Mouse (Mus musculus) testis, postnatal 14 days (tissue): Measurements from ENCODE around the gene Chkb.

ENCODE experiments used
- DNase-seq: peaks from one replicate; pipeline ENCODE4 v3.0.0; 2021; ENCODE audit warnings: low spot score

Chkb gene

DNA sequence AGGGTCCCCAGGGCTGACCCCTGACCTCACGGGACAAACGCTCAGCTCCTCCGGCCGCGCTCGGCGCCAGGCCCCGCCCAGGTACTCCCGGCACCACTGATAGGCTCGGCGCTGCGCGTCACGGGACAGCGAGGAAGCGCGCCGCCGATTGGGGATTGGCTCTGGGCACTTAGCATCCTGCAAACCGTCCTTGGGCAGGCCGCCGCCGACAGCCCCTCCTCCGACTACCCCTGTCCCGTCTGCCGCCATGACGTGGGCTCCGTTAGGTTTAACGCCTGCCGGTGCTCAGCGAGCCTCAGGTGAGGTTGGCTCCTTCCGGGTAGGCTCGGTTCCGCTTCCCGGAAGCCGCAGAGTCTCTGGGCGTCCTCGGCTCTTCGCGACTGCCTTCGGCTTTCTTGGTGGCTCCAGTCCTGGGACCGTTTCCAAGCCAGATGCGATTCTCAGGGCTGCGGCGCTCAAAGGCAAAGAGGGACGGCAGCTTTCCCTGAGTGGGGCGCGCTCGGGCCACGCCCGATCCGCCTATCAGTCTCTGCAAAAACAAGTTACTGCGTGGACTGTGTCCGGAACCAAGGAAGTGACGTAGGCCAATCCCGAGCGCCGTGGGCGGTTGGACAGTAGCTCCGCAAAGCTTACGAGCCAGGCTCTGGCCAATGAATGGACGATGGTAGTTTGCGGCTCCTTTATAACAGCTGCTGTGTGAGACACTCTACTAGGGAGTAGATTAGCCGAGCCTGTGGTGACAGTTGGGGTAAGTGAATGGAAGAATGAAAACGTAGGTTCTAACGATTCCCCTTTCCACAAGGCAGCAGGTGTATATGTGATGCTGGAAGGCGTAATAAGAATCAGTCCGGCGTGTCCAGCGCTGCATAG, at the start of gene Chkb, which contains the start of the genes C730034F03Rik and Gm44502:
Chkb (minus strand) TSS at position 557 of the 870 bp plus-strand sequence.
C730034F03Rik (plus strand) TSS at position 238 of the 870 bp plus-strand sequence.
Gm44502 (minus strand) TSS at position 345 of the 870 bp plus-strand sequence.
- peak; percentile 88 for DNase-seq

DNA sequence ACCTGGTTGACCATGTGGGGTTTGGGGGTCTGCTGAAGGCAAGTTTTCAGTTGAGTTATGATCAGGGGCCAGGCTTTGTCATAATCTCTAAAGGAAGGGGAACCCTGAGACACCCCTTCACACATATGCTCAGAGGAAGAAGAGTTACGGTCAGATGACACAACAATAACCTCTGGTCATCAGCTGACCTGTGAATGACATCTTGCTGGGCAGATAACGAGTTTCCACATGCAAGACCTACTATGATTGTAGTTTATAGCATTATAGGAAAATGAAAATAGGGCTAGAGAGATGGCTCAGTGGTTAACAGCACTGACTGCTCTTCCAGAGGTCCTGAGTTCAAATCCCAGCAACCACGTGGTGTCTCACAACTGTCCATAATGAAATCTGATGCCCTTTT, 48.9 kb upstream of the Chkb start:
- no peak for DNase-seq

DNA sequence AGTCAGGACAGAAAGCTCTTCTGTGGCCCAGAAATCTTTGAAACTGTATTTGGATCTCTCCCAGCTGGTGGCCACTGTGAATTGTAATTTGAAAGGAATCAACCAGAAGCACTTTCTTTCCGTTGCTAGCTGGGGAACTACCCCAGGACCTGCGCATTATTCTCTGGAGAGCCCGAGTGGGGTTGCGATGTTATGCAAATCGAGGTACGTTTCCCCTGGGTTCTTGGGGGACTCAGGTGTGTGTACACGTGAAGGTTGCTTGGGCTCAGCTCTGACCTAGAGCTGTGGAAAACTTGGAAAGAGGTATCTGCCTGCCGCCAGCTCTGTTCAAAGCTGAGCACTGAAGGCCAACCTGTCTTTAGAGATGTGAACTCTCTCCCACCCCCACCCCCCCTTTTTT, 48.1 kb upstream of the Chkb start:
- DNase-seq = no peak

DNA sequence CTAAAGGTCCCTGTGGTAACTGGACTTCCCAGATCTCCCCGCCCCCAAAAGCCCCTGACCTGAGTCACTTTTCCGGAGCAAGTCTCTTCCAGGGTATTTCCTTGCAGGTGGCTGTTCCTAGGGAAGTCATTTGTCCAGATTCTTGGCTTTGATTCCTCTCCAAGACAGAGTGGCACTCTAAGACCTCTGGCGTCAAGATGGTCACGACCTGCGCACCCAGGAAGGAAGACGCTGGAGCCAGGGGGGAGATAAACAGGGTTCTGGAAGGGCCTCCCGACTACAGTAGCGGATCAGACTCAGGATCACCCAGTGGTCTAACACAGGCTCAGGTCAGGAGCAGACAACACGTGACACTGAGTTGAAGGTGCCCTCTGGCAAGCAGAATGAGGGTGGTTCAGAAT, 47.4 kb upstream of the Chkb start, which contains the start of gene Arsa:
Arsa (minus strand) TSS at position 335 of the 401 bp plus-strand sequence.
- no peak for DNase-seq

DNA sequence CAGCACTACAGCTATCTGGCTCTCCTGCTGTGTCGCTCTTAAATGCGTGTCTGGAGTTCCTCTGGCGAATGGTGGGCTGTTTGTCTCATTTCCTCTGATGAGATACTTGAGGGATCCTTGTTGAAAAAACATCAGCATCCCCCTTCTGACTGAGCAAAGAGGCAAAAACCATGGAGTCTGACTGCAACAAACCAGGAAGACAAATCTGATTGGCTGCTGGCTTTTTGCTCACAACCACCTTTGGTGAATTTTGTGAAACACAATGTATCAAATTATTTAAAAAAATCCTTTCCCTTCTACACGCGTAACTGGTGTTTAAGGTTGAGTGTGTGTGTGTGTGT, 46.7 kb upstream of the Chkb start:
- DNase-seq = no peak

DNA sequence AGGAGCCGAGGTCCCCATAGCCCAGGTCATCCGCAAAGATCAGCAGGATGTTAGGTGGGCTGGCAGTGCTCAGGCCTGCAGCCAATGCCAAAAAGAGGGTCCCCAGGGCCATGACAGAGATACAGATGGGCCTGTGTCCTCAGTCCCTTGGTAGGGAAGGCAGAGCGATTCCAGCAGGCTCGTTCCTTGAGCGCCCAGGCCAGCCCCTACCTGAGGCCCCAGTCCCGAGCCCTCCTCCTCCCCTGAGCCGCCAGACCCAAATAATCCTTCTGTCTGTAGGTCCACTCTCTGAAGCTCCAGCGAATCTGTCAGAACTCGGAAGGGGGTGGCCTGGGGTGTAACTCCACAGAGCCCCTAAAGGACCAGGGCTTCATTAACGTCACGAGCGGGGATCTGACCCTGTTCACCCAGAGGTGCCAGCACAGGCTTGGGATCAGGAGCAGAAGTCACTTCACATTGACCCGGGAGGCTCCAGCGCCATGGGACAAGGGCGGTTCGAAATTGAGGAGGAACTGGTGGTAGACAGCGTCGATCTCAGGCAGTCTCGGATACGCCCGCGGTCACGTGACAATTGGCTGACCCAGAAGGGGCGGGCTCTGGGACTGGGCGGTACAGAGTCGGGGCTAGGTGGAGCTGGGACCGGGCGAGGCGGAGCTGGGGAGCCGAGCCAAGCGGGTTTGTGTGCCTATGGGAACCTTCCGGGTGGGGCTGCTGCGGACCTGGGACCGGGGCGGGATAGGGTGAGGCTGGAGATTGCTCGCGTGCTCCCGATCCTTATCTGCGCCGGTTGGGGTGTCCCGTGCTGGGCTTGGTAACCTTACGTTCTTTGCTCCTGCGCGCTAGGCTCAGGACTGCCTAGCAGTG, 46.1 kb upstream of the Chkb start:
- DNase-seq = peak; percentile 83

DNA sequence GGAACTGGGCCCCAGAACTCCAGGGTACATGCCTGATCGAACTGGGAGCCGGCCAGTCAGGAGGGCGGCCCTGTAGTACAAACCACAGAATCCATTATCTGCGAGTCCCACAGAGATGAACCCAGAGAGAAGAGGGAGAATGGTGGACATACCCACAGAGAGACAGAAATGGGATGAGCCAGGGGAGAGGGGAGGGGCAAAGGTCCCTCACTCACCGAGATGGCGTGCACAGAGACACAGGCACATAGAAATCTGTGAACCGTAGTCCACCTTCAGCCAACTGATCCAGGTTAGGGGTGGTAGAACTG, 45.5 kb upstream of the Chkb start:
- DNase-seq = no peak

DNA sequence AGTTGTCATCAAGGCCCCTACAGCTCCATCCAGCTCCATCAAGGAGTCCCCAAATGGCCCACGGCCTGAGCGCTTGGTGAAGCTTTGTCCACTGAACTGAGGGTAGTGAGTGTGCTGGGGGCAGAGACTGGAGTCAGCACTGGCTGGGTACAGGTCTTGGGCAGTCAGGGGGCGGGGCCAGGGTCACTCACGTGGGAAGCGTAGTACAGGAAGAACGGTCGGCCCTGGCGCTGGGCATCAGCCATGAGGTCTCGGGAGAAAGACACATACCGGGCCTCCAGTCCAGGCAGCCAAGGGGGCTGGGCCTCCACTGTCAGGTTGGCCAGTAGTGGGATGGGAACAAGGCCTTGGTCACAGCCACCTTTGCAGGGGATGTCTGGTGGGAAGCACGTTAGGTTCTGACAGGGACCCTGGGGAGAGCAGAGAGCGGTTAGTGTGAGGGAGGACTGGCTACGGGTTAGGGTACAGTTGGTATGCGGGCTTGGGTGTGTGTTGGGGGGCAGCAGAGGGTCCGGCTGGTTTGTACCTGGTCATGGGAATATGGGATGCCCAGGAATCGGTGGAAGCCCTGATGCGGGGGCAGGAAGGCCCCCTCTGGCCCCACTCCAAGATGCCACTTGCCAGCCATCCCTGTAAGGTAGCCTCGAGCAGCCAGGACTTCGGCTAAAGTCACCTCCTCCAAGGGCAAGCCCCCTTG, 45.0 kb upstream of the Chkb start:
- DNase-seq = no peak

DNA sequence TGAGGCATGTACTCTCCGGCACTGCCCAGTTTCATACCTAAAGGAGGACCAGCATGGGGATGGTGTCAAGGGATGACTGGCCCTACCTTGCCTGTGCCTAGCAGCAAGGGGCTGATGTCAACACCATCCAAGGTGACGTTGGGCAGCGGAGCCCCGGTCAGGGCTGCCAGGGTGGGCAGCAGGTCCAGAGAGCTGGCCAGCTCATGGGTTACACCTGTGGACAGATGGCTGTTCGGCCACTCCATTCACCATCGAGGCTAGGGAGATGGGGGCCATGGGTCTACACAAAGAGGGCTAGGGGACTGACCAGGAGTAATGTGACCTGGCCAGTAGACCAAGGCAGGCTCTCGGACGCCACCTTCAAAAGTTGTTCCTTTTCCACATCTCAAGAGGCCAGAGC, 44.2 kb upstream of the Chkb start:
- no peak for DNase-seq

DNA sequence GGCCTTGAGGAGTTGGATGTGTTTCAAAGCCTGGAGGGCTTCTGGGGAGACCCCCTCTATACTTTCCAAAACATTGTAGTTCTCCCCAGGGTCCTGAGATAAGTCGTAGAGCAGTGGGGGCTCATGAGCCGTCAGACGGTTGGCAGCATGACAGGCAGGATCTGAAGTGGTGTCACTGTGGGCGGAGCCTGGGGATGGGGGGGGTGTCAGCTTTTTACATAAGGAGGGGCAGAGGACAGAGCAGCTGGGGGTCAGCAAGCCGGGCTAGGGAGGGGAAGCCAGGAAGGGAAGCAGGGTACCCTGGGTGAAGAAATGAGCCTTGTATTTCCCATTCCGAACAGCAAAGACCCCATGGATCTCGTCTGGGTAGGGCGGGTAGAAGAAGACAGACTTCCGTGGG, 43.7 kb upstream of the Chkb start:
- DNase-seq = no peak

DNA sequence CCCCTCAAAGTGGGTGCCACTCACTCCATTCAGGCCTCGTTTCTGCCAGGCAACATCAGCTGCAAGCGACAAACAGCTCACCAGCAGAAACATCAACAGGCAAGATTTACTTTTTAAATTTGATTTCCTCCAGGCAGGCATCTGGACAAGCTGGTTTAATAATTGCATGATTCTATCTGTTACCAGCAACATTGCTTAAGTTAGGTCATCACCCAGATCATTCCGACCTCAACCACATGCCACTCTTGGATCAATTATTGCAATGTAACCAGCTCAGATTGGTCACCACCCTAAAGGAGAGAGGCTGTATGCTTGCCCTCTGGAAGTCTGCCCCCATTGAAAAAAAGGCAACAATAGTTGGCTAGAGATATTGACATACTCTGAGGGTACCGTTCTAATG, 41.8 kb upstream of the Chkb start:
- DNase-seq = no peak

DNA sequence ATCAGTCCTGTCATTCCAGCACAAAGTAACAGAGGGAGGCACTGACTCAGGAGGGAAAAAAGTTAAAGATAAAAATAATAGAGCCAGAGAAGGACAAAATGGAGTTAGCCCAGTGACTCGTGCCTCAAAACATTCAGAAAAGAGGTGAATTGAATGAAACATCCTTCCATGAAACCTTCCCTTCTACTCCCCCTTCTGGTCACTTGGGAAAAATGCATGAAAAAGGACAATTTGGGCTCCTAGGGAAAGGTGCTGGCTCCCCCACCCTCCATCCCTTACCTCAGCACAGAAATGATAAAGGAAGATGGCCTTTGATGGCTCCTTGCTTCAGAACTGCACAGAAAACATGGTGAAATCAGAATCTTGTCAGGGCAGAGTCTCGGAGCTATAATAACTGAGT, 38.9 kb upstream of the Chkb start:
- DNase-seq = no peak

DNA sequence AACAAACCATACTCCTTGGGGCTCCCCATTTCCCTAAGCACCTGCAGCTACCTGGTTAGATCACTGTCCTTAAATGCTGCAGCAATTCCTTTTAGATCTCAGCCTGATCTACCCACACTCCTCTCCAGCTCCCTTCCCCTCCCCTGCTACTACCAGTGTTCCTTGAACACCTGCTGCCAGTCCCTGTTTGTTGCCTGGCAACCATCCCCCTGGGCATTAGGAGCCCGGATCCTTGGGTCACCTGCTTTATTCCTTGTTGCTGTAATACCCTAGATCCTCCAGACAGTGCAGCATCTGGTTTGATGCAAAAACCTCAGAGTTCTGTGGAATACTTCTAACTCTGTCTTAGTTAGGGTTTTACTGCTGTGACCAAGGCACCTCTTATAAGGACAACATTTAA, 35.3 kb upstream of the Chkb start:
- no peak for DNase-seq

DNA sequence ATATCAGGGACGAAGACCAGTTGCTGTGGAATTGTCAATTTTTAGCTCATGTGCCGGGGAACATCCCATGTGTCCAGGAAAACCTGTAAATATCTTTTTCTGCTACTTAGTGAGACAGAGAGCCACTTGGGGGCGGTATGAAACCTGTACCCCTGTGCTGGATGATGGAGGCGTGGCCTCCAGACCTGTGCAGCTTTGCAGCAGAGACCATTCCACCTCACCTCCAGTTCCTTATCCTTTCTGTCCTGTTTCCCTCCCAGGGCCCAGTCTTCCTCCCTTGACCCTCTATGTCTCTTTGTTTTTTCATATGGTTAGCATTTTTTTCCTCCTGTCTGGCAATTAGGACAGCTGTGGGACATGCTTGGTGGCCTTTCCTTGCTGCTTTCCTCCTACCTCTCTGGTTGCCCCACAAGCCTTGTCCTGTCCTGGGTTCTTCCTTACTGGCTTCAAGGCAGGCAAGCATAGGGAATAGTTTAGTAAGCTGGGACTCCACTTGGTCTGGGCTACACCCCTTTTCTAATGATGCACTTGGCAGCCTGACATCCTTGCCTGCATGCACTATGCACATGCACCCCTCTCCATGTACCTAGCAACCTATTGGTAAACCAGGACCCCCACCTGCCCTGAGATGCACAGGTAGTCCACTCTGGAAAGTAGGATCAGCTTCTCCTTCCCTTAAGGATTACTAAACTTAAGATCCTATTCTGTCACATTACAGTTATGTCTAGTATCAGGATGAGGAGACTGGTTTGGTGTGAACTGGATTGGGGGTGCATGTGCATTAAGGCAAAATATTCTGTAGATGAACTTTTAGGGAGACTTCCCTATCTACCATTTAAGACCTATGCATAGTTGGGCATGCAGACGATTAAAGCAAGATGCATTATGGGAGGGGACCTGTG, 33.9 kb upstream of the Chkb start:
- no peak for DNase-seq

DNA sequence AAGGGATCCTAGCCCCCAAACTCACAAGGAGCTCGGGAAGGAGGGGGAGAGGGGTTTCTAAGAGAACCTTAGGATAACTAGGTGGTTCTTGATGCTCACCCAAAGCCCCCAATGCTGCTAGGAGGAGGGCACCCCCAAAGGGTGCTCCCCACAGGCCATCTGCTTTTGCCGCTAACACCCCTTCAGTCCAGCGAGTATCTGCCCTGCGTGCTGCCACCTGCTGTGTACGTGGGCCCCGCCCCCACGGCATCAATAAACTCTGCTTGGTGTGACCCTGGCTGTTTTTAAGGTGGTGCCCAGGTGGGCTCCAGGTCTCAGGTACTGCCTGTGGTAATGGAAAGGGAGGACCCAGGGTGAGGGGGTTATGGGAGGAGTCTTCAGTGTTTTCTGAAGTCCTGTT, 32.5 kb upstream of the Chkb start:
- no peak for DNase-seq

DNA sequence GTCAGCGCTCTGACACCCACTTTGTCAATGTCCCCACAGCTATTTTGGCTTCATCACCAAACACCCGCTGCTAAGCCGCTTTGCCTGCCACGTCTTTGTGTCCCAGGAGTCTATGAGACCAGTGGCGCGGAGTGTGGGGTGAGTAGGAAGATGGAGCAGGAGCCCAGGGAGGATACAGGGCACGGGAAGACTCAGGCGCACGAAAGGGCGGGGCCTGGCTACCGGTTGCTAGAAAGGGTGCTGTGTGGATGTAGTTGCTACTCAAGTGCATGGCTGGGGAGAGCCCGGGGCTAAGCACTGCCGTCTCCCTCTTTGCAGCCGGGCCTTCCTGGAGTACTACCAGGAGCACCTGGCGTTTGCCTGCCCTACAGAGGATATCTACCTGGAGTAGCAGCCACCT, 31.6 kb upstream of the Chkb start:
- no peak for DNase-seq

DNA sequence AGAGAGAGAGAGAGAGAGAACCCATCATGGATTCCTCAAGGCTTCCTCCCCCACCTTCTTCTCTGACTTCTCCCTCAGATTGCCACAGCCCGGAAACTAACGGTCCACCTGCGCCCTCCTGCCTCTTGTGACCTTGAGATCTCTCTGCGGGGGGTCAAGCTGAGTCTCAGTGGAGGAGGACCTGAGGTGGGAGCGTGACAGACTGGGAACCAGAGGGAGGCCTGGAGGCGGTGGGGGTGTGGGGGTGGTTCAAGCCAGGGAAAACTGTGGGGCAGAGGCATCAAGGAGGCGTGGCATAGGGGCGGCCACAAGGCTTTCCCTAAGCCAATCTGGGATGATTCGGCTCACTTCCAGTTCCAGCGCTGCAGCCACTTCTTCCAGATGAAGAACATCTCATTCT, 30.6 kb upstream of the Chkb start:
- DNase-seq = no peak

DNA sequence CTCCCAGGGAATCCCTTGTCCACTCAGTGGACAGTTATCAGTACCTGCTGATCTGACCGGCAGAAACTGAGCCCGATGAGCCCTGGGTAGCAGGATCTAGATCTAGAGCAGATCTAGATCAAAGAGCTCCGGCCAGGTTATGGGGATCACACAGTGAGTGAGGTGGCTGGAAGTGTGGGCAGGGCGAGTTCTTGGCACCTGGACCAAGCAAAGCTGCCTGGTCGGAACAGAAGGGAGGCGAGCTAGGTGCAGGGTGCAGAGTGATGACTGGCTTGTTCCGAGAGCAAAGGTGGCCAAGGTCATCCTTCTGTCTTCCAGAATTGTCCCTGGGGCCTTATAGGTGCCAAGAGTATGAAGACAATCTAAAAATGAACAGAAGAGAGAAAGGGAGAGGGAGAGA, 30.1 kb upstream of the Chkb start:
- DNase-seq = no peak

DNA sequence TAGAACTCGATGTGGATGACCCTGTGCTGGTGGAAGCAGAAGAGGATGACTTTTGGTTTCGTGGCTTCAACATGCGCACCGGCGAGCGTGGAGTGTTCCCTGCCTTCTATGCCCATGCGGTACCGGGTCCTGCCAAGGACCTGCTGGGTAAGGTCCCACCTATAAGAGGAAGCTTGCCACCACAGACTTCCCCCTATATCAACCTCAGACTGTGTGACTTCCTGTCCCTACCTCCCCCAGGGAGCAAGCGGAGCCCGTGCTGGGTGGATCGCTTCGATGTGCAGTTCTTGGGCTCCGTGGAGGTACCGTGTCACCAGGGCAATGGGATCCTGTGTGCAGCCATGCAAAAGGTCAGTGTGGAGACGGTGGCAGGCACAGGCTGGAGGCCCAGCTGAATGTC, 29.2 kb upstream of the Chkb start:
- DNase-seq = no peak

DNA sequence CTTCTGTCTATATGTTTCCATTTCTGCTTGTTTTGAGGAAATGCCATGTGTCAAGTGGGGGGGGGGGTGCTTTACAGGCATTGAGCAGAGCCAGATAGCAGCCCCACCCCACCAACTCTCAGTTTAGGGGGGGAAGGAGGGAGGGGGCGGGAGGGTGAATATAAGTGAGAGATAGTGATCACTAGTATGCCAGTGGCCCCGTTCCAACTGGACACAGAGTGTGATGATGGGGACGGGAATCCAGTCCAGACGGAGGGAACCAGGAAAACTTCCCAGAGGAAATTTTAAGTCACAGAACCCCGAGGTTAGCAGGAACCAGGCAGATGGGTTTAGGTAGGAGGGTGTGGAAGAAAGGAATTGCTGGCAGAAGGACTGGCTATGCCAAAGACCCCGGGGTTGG, 25.9 kb upstream of the Chkb start:
- no peak for DNase-seq

DNA sequence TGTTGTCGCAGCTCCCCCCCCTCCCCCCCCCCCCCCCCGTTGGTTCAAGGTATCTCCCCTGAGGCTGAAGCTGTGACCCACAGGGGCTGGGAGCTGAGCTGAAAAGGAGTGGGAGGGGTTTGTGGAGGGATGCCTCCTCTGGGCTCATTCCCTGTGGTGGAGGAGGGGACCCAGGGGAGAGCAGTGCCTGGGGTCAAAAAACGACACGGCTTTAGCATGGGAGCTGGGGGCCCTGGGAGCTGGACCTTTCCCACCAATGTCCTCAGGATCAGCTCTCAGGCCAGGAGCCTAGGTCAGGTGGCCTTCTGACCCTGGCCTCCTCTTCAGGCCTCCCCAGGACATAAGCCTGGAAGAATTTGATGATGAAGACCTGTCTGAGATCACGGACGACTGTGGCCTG, 25.1 kb upstream of the Chkb start:
- no peak for DNase-seq
